Mouse (Mus musculus) kidney, adult 8-10 months (tissue): ENCODE measurements around the gene Oaf.

ENCODE experiments used
- DNase-seq, 2 experiments: peaks; one replicate each; pipeline ENCODE4 v3.0.0; 2022

Gene Oaf

DNA sequence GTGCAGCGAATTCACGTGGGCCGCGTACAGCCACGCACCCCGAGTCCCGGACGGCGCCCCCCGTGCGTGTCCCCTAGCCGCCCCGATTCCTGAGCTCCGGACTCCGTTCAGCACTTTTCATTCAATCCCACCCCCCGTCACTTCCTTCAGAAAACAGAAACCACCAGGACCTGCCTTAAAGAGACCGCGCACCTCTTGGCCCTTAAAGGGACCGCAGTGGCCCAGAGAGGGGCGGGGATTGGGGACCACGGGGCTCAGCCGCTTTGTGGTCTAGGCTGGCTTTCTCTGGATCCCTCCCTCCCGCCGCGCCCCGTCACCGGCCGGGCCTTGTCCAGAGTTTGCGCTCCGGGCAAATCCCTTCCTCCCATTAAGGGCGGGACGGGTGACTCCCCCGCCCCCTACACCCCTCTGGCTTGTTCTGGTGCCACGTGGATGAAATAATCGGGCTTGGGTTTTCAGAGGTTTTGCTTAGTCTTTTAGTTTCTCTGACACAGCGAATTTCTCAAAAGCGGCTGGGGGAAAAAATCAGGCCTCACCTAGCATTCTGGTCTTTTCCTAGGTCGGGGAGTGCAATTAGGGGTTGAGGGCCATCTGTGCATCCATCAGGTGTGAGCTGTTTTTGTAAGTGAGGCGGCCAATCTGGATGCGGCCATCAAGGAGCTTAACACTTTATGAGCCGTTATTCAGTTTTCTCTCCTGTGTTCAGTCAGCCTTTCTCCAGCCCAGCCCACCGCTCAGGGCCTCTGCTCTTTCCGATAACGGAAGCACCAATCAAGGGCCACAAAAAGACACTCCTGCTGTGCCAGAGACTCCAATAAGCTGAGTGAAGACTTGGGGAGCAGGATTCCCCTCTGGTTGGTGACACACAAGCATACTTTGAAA, at the start of gene Oaf:
Gene Oaf (minus strand): TSS at position 200 of the 882 bp plus-strand sequence.
- DNase-seq = peak; percentile 91 to 93

GRCm38 (mm10) chr9:43286870-43287269, 47.2 kb upstream of the Oaf start:
- peak; percentile 22 to 61 for DNase-seq

DNA sequence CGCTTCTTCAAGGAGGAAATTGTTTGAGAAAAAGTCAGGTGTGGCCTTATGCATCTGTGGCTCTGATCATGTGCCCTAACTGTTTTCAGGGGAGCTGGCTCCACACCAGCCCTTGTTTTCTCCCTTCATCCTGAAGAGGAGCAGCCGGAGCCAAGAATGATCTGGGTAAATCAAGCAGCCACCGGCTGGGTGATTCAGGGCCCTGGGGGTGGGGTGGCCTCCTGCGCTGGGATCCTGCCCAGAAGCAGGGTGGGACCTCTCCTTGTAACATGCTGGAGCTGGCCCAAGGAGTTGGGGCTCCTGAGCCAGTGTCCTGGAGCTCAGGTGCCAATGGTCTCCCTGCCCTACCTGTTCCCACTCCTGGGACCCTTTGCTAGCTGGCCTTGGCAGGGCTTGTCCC, 45.6 kb upstream of the Oaf start:
- no peak for DNase-seq

DNA sequence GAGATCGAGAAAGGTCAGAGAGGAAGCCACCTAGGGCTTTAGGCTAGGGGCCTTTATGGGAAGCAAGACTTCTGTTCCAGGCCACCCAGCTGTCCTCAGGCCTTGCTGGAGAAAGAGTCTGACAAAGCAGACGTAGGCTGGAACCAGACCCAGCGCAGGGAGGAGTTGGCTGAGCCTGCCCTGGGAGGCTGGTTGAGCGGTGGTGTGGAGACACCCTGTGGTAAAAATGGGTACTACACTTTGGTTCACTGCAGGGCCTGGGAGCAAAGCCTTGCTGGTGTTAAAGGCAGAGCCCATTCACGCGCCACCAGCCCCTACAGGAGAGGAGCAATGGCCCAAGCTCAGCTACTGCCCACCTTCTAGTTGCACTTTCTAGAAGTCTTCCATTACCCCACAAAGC, 44.6 kb upstream of the Oaf start:
- peak; percentile 61 to 77 for DNase-seq

DNA sequence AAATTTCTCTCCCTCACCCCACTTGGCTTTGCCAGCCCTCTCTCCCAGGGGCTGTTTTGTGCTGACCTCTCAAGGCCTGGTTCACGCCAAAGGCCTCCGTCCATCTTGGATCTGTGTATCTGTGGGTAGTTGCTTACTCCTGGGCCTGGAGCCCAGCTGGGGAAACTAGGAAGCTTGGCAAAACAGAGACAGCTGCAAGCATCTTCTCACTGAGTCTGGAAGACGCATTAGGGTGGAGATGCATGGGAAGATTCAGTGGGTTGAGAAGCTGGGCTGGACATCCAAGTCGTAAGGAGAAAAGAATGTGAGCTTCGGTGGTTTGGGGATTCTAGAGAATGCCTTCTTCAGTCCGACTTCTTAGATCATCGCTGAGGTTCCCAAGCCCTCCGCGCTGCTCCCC, 34.0 kb upstream of the Oaf start:
- no peak for DNase-seq

DNA sequence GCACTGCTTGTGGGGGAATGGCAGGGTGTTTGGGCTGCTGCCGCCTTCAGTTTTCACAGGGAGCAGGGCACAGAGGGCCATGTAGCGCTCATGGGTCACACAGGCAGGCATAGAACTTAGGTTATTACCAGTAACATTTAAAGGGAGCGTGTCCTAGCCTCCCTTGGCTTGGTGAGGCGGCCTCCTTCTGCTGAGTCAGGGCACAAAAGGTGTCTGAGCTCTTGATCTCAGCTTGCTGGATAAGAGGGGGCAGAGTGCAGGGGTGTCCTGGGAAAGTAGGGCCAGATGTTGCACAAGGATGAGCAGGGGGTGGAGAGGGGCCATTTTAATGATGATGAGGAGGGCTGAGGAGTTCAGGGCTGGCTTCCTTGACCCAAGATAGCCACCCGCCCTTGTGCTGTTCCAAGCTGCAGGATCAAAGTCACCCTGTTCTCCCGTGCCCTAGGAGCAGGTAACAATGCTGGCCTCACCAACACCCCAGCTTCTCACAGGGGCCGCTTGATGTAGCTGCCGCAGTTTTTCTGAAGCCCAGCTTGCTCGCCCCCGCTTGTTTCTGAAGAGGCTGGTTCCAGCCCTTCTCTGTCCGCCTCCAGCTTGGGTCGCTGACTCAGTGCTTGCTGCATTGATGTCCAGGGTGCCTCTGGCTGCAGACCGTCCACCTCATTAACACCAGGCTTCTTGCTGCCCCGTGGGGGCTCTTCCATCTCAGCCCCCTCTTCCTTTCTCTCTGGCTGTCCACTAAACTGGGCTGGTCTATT, 32.2 kb upstream of the Oaf start:
- peak; percentile 20 to 30 for DNase-seq

- DNase-seq = peak in 1 of 2 experiments; percentile 24
Measured at GRCm38 (mm10) chr9:43270723-43271252, 31.1 kb upstream of the Oaf start.

GRCm38 (mm10) chr9:43269166-43269565, 29.5 kb upstream of the Oaf start:
- DNase-seq = no peak

DNA sequence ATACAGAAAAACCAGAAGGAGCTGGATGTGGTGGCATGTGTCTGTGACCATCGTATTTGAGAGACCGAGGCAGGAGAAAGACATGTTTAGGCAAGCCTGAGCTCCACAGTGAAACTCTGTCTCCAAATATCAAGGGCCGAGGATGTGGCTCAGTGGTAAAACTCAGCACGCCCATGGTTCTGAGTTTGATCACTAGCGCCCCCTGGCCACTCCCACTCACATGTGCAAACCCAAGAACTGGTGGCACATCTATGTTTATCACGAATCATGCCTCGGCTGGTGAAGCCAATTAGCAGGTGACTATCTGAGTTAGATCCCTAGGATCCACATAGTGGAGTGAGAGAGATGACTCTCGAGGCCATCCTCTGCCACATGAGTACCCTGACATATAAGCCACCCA, 27.6 kb upstream of the Oaf start:
- DNase-seq = peak; percentile 17 to 54

- no peak for DNase-seq
Measured at GRCm38 (mm10) chr9:43265194-43265593, 25.5 kb upstream of the Oaf start.

DNA sequence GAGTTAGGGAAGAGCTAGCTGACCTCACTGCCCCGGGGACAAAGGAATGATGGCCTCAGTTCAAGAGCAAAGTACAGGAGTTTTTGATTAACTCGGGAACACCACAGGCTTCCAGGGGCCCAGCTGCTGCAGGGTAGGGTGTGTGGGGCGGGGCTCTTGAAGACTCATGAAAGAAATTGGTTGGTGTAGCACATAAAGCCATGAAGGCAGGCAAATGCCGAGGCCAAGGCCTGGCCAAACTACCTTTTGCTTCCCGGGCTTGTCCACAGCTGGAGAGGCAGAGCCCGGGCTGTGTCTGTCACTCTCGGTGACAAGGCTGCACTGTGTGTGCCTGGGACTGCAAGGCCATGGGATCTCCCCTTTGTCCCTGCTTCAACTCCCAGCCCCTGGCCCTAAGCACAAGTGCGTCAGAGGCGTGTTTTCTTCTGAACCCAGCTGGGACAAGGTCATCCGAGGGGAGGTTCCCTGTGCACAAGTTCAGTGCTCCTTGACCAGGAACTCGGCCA, 24.3 kb upstream of the Oaf start:
- peak; percentile 90 to 93 for DNase-seq

- peak; percentile 63 to 75 for DNase-seq
Measured at GRCm38 (mm10) chr9:43262811-43263550, 23.3 kb upstream of the Oaf start.

GRCm38 (mm10) chr9:43262390-43262789, 22.7 kb upstream of the Oaf start:
- DNase-seq = no peak

DNA sequence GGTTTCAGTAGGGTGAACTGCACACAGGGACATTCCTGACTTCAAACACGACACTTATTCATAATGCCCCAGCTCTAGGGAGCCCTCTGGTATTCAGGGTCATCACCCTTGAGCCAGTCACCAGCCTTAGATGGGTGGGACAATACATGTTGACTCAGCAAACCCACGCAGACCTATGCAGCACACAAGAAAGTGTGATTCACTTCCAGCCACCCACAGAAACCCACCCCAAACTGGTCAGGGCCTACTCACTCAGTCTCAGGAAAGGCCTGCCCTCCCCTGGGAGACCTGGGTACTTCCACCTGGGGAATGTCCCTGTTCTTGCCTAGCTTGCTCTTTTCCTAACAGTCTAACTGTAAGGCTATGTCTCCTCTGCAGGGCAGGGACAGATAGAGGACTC, 22.2 kb upstream of the Oaf start:
- peak in 1 of 2 experiments; percentile 39 for DNase-seq

GRCm38 (mm10) chr9:43261124-43261907, 21.6 kb upstream of the Oaf start:
- no peak for DNase-seq

DNA sequence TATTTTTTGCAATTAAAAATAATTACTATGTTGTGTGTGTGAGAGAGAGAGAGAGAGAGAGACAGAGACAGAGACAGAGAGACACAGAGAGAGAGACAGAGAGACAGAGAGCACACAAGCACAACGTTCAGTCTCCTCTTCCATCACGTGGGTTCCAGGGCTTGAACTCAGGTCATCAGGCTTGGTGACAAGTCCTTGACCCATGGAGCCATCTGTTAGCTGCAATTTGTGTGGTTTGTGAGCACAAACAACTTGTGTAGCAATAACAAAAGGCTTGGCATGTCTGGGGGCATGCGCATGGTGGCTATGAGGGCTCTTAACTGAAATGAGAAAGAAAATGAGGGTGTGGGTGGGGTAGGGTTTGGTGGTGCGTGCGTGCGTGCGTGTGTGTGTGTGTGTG, 20.9 kb upstream of the Oaf start:
- no peak for DNase-seq

- no peak for DNase-seq
Measured at GRCm38 (mm10) chr9:43253271-43253681, 13.6 kb upstream of the Oaf start.

DNA sequence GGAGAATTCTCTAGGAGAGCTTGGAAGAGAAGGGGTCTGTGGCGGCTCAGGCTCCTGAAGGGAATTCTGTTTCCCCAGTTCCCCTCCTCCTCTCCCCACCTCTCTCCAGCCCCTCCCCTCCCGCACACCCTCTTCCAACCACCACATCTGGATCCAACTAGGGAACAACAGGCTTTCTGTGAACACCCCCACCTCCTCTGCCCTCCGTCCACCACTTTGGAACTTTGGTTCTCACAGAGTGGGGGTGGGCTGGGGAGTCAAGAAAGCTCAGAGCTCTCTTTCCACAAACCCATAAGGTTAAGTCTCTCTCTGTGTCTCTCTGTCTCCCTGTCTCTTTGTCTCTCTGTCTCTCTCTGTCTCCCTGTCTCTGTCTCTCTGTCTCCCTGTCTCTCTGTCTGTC, 13.1 kb upstream of the Oaf start:
- DNase-seq = no peak

DNA sequence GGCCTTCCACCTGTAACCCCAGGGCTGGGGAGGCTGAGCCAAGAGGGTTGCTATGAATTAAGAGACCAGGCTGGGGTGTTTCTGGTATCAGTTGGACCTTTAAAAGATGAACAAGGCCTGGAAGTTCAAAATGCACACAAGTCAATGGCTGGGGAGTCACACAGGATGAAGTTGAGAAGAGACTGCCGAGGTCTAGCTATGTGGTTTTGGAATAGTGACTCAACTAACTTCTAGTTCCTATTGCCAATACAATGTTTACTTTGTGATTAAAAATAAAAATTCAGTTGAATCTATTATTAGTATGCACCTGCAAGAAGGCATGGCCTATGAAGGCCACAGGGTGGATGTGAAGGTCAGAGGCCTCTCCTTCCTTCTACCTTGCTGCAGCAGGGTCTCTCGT, 12.1 kb upstream of the Oaf start:
- DNase-seq = no peak

GRCm38 (mm10) chr9:43246738-43247180, 7.0 kb upstream of the Oaf start:
- no peak for DNase-seq

- no peak for DNase-seq
Measured at GRCm38 (mm10) chr9:43245801-43246570, 6.3 kb upstream of the Oaf start.
